Mouse (Mus musculus) erythroblast, embryonic 14.5 days (primary cell): ENCODE measurements around the gene Apol9b.

ENCODE experiments used
- GATA1 ChIP-seq: IDR thresholded peaks from 2 replicates; pipeline ENCODE4 v1.6.1; 2012; ENCODE audit warnings: low read length, inconsistent platforms, mixed read lengths
- TAL1 ChIP-seq: IDR thresholded peaks from 3 replicates; pipeline ENCODE4 v1.6.1; 2012; ENCODE audit warnings: low read length, inconsistent platforms, mixed read lengths

- TF ChIP-seq GATA1 (no peak), TAL1 (no peak)
These were observed 41.5 kb downstream of the Apol9b start for GRCm38 (mm10) chr15:77770341-77770740.
